Mouse (Mus musculus): ENCODE data around the gene Sorcs3. TPM values are rescaled to one million over a fixed set of nuclear protein-coding genes. Genes with fewer than 3 reads are reported as not detected.

Gene Sorcs3
- total RNA-seq, 2 experiments from 2014 or later, result 0.06 to 0.18 TPM

GRCm38 (mm10) chr19:48847700-48848099, 641.9 kb downstream of the Sorcs3 start:
- no peak for DNase-seq

- DNase-seq, result no peak
Observed at GRCm38 (mm10) chr19:48850466-48850865, 644.6 kb downstream of the Sorcs3 start.
